Comparison of ENCODE assay signal across 9 mouse cellular contexts in genomic region chr6:52638471-52639185, GRCm38 (mm10). TPM values are rescaled to one million over a fixed set of nuclear protein-coding genes. Genes with fewer than 3 reads are reported as not detected.
DNase-seq lines count a peak whose midpoint lies in the region; ATAC-seq and TF ChIP-seq lines count a peak whose summit lies in the region.
"Had no signal": no experiment of that assay in that cellular context is flagged by ENCODE, and none has a peak within 500 bp of the region (broad histone marks: within the 10 kb centered on the region; RNA-seq: fewer than 3 reads in every experiment).

No protein-coding gene starts in this region.

- H3K9ac ChIP-seq in heart, embryonic 16.5 days (ENCODE audit: low read length): peak overlapping the region; percentile 33
- H3K9ac ChIP-seq in ES-Bruce4 (ENCODE audit: low read depth, poor library complexity, severe bottlenecking): no peak overlapping the region
- no peak overlapping the region for H3K9ac ChIP-seq in hindbrain, embryonic 13.5 days
- H3K9ac ChIP-seq in liver, embryonic 16.5 days (ENCODE audit: low read depth, low read length): no peak overlapping the region

- H3K27me3 ChIP-seq in heart, embryonic 16.5 days (ENCODE audit: control insufficient read depth, insufficient read depth, low read length): no peaks in the 10 kb centered on the region
- no peaks in the 10 kb centered on the region for H3K27me3 ChIP-seq in ES-Bruce4 (ENCODE audit: control insufficient read depth, insufficient read depth, low read length, poor library complexity, severe bottlenecking)
- H3K27me3 ChIP-seq in hindbrain, embryonic 13.5 days: no peaks in the 10 kb centered on the region
- no peaks in the 10 kb centered on the region for H3K27me3 ChIP-seq in liver, embryonic 16.5 days (ENCODE audit: control insufficient read depth, insufficient read depth, low read depth, low read length)
- H3K27me3 ChIP-seq: Patski had no signal

- no peak for ATAC-seq in heart, embryonic 16.5 days (replicated peaks; ENCODE audit: extremely low read depth, insufficient read depth, low FRiP score)
- ATAC-seq in hindbrain, embryonic 13.5 days (ENCODE audit: low FRiP score): no peak
- ATAC-seq in liver, embryonic 16.5 days (ENCODE audit: low read depth): no peak

- TF ChIP-seq EP300 in ES-Bruce4 (IDR thresholded peaks at IDR 0.05; ENCODE audit: insufficient read depth, low read depth, low read length): no peak

- H3K36me3 ChIP-seq in heart, embryonic 16.5 days (ENCODE audit: control insufficient read depth, insufficient read depth): no peaks in the 10 kb centered on the region
- peaks cover 2% of the 10 kb centered on the region; the same call in 1 of the 2 replicates for H3K36me3 ChIP-seq in ES-Bruce4 (ENCODE audit: control insufficient read depth, insufficient read depth, low read length, poor library complexity, severe bottlenecking)
- H3K36me3 ChIP-seq in hindbrain, embryonic 13.5 days: no peaks in the 10 kb centered on the region
- H3K36me3 ChIP-seq in liver, embryonic 16.5 days (ENCODE audit: control insufficient read depth, insufficient read depth): no peaks in the 10 kb centered on the region

- peak overlapping the region; percentile 73 for H3K4me3 ChIP-seq in heart, embryonic 16.5 days (ENCODE audit: low read length)
- peak overlapping the region; percentile 37; the same call in 1 of the 2 replicates for H3K4me3 ChIP-seq in ES-Bruce4 (ENCODE audit: low read depth, low read length)
- H3K4me3 ChIP-seq in hindbrain, embryonic 13.5 days: no peak overlapping the region; the same call in 1 of the 2 replicates
- peak overlapping the region; percentile 78 for H3K4me3 ChIP-seq in liver, embryonic 16.5 days (ENCODE audit: low read depth, low read length)

- WGBS in heart, embryonic 16.5 days: 73% methylated on average over 1 of the region's 1 CpGs
- WGBS in hindbrain, embryonic 13.5 days: 82% methylated on average over 1 of the region's 1 CpGs
- 55% methylated on average over 1 of the region's 1 CpGs for WGBS in liver, embryonic 16.5 days (ENCODE audit: insufficient replicate concordance)

- DNase-seq in heart, postnatal 10 days: no peak
- no peak for DNase-seq in thymus, postnatal 0 days (ENCODE audit: low spot score)
- no peak for DNase-seq in c-Kit-positive CD71-positive TER-119-positive erythroid progenitor cells, embryonic 14.5 days (ENCODE audit: low spot score)
- DNase-seq in adipocyte (ENCODE audit: low spot score): no peak

- TF ChIP-seq CTCF in ES-Bruce4 (IDR thresholded peaks at IDR 0.05; ENCODE audit: low read depth, low read length): no peak

- TF ChIP-seq POLR2A in ES-Bruce4 (IDR thresholded peaks at IDR 0.05; ENCODE audit: insufficient read depth, low read length): no peak

- H3K27ac ChIP-seq in heart, embryonic 16.5 days (ENCODE audit: low read length): no peak overlapping the region
- H3K27ac ChIP-seq in ES-Bruce4 (ENCODE audit: insufficient read depth, low read length): no peak overlapping the region
- H3K27ac ChIP-seq in hindbrain, embryonic 13.5 days: no peak overlapping the region
- H3K27ac ChIP-seq in liver, embryonic 16.5 days (ENCODE audit: low read length): 0 out of 2 replicates have a peak overlapping the region, but pooled peaks have one; percentile 5

- peak overlapping the region; percentile 81 for H3K4me2 ChIP-seq in heart, embryonic 16.5 days (ENCODE audit: low read depth, low read length)
- H3K4me2 ChIP-seq in hindbrain, embryonic 13.5 days: peak overlapping the region; percentile 86
- H3K4me2 ChIP-seq in liver, embryonic 16.5 days (ENCODE audit: low read depth, low read length): peak overlapping the region; percentile 70

- no peaks in the 10 kb centered on the region for H3K9me3 ChIP-seq in heart, embryonic 16.5 days (replicated peaks; ENCODE audit: control insufficient read depth, low read length)
- H3K9me3 ChIP-seq in ES-Bruce4 (replicated peaks; ENCODE audit: control insufficient read depth, insufficient read depth, low read length, poor library complexity, severe bottlenecking): no peaks in the 10 kb centered on the region
- no peaks in the 10 kb centered on the region for H3K9me3 ChIP-seq in hindbrain, embryonic 13.5 days
- H3K9me3 ChIP-seq in liver, embryonic 16.5 days (replicated peaks; ENCODE audit: control insufficient read depth, low read length): no peaks in the 10 kb centered on the region

- H3K4me1 ChIP-seq in heart, embryonic 16.5 days (ENCODE audit: control insufficient read depth, insufficient read depth, low read length): peaks cover 12% of the 10 kb centered on the region
- peaks cover 4% of the 10 kb centered on the region for H3K4me1 ChIP-seq in ES-Bruce4 (ENCODE audit: control insufficient read depth, insufficient read depth, low read length)
- H3K4me1 ChIP-seq in hindbrain, embryonic 13.5 days (replicated peaks): peaks cover 22% of the 10 kb centered on the region
- peaks cover 10% of the 10 kb centered on the region for H3K4me1 ChIP-seq in liver, embryonic 16.5 days (ENCODE audit: control insufficient read depth, low read depth, low read length)

- intact Hi-C loops in heart, postnatal 10 days (cut with DNase I): no loop called here

RNA-seq across cellular contexts. Expression of gene Hibadh, which starts 1.6 kb away (rescaled TPM):
- 185 and 203 TPM in 2 replicates for polyA plus RNA-seq in heart, embryonic 16.5 days (2015; fragmentation: Nextera tagmentation; extraction: Ambion mirVana)
- total RNA-seq in heart, postnatal 10 days (2021): 100 to 1,000 TPM; 153 to 156 TPM
- polyA plus RNA-seq in ES-Bruce4 (2011; ENCODE audit: insufficient read depth, insufficient read length, low read depth, missing spikeins): 106 and 115 TPM in 2 replicates
- 62.9 and 64.6 TPM in 2 replicates for polyA plus RNA-seq in hindbrain, embryonic 13.5 days (2015; fragmentation: Nextera tagmentation; extraction: Ambion mirVana)
- 81.2 and 83.0 TPM in 2 replicates for polyA plus RNA-seq in liver, embryonic 16.5 days (2015; fragmentation: Nextera tagmentation; extraction: Ambion mirVana)
- 194 and 211 TPM in 2 replicates for polyA plus RNA-seq in thymus, postnatal 0 days (2015; fragmentation: Nextera tagmentation; extraction: Ambion mirVana)
